Mouse (Mus musculus) natural killer cell, adult 2 months (primary cell): ENCODE results near the gene Lsamp.

Experiments used
- DNase-seq, 2 experiments: peaks; one replicate each; pipeline ENCODE4 v3.0.0; 2022; ENCODE audit warnings: low spot score in 2 of 2

Gene Lsamp

DNA sequence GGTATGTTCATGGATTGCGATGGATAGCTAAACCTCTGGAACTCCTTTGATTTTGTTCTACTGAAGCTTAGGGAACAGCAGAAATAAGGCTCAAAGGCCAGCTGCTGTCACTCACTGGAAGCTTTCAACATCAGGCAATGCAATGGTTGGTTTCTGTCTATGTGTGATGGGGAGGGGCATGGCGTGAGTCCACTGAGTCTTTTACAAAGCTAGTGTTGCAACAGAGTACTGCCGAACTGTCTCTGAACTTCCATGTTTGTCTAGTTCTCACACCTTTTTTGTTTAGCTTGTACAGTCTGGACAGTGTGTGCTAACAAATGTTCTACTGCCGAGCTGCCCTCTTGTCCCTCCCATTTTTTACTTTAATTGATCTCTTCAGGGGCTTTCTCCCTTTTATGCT lies 1258.7 kb downstream of the Lsamp start:
- no peak for DNase-seq

DNA sequence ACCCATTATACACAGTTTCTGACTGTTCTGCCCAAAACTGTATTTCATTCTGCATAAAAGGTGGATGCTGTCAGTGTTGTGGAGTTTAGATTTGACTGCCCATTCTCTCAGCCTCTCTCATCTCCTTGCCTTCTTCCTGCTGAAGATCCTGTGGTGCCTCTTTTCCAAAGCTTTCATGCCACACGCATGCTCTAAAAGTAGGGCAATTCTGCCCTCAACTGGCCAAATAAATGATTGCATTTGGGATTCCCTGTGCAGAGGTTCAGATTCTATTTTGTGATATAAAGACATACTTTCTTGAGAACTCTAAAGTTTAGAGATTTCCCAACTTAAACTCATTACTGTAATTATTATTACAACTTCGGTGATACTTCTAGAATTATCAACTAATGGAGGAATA lies 1260.5 kb downstream of the Lsamp start:
- no peak for DNase-seq

DNA sequence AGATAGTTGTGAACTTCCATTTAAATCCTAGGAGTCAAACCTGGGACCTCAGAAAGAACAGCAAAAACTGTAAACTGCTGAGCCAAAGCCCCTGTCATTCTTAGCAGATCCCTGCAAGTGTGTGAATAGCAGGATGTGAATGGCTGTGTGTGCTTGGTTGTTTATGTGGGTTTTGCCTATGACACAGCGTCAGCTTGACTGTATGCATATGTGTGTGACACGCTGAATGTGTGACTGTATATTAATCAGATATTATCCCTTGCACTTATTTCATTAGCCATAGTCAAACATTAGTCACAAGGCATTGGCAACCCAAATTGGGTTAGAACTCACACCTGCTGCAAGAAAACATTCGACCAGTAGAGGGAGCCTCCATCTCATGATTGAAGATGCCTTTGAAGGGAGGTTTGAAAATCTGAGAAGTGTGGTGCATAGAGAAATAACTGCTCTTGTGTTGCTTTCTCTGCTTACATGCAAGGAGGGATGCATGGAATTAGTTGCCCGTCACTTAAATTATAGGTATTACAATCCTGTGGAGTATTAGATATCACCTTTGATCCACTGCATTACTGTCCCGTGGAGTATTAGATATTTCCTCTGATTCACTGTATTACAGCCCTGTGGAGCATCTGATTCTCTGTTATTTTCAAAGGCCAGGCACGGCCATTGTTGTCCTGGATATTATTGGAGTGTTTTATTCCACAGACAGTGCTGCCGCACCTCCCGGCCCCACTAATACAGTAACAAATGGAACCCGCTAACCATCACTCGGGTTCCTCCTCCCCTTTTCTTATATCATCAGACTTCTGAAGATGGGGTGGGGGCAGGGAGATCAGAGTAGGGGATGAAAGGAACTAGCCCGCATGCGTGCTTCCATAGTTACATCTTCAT lies 1274.2 kb downstream of the Lsamp start:
- no peak for DNase-seq

DNA sequence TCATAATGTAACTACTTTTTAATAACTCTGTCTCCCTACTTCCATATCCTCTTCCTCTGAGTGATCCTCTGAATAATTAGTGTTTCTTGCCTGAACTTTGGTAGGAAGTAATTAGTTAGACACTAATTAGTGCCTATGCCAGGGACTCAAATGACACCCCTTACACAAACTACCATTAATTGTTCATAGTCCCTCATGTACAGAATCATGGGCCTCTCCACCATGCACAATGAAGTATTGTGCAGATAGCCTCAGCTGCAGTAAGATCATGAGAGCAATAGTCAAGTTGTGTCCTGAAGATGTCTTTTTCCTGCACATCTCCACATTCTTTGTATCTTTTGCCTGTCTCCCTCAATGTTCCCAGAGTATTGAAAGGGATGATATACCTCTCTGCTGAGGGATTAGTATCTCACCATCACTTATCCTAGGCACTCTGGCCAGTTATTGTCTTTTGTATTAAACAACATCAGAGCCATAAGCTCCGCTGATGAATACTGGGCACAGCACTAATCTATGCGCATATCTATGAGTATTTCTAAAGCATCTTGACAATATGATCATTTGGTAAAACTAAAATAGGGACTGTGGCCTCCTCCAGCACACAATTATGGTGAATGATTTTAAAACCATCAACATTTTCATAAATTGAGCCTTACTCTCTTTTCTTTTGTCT lies 1292.0 kb downstream of the Lsamp start:
- DNase-seq = no peak

DNA sequence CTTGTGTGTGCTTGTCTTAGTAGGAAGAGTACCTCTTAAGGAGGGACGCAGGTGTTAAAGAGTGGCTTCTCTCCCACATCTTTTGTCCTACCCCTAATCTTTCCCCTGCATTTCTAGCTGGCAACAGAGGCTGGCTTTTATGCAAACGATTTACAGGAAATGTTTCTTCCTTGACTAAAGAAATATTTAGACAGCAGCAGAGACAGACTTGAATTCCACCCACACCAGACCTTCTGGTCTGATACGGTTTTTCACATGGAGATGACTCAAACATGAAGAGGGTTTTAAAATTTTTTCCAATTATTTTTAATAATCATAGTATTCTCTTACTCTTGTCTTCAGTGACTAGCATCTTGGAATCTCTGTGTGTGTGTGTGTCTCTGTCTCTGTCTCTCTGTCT lies 1333.8 kb downstream of the Lsamp start:
- no peak for DNase-seq

DNA sequence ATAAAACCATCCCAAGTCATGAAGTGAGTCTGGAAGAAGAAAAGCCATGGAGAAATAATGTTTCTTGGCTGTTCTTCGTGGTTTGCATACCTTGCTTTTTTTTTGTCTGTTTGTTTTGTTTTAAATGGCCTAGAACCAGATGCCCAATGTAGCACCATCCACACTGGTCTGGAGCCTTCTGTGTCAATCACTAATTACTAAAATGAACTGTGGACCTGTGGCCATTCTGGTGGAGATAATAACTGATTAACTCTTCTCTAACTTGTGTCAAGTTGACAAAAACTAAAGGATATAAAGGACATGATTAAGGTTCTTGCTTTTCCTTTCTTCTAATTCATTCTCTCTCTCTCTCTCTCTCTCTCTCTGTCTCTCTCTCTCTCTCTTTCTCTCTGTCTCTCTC lies 1359.3 kb downstream of the Lsamp start:
- DNase-seq = no peak

DNA sequence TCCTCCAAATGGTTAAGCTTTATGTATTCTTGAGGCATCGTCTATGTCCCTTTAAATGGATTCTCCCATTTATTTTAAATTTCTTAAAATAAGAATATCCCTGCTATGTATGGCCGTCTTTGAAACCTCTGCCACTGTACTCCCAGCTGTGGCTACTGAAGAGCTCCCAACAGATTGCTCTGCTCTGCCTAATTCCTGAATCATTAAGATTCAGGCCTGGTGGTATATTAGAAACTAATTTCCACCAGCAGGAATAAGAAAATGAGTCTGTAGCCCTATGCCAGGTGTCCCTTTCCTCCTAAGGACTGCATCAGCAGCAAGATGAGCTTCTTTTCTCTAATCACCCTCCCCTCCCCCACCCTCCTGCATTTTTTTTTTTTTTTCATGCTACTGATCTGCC lies 1381.0 kb downstream of the Lsamp start:
- no peak for DNase-seq

DNA sequence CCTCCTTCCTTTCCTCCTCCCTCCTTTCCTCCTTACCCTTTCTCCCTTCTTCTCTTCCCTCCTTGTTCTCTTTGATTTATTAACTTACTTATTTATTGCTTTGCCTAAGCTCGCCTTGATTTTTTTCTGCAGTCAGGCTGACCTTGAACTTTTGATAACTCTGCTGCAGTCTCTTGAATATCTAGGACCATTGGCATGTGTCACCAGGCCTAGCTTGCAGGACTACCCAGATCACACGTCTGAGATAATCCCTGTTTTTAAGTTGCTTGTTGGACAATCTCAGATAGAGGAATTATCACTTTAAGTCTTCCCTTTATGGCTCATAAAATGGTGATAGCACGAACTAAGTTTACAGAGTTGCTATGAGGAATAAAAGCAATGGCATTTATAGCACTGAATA lies 1399.5 kb downstream of the Lsamp start:
- DNase-seq = no peak

DNA sequence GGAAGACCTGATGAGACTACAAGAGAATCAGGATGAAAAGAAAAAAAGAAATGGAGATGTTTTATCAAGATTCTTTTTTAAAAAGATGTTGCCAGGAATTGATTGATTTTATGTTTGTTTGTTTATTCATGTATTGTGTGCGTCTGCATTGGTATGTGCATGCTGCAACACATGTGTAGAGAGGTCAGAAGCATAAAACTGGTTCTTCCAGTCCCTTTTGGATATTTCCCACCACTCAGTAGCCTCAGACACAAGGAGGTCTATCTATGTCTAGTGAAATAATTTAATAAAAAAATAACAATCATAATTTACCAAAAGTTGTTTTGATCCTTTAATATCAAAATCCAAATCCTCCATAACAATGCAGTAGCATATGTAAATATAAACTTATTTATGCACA lies 1400.1 kb downstream of the Lsamp start:
- no peak for DNase-seq

DNA sequence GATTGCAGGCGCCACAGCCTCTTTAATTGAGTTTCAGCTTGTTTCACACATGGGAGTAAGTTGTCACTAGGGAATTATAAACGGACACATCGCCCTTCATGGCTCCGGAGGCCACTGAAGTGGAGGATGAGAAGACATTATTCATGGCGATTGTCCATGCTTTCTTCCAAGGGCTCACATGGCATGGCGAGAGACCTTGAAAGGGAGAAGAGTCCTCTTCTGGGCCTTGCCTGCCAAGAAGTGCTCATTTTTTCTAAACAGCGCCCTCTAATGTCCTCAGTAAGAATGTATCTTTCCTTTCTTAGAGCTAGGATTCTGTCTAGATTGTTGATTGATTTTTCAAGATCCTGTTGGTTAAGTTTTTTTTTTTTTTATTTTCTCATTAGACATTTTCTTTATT lies 1424.7 kb downstream of the Lsamp start:
- no peak for DNase-seq

DNA sequence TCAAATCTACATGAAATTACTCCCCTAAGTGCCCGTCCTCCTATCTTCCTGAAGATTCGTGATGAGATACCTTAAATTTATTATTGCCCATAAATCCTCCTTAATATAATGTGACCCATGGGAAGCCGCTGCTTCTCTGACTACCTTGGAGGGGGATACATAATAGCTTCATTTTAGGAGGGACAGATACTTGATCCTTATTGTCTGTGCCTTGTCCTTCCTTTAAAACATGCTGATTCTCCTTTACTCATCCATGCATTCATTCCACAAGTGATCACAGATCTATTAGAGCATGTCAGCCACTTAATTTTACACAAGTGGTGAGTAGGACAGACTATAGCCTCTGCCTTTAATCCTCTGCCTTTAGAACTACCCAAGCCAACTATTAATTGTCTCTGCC lies 1426.5 kb downstream of the Lsamp start:
- DNase-seq = no peak

DNA sequence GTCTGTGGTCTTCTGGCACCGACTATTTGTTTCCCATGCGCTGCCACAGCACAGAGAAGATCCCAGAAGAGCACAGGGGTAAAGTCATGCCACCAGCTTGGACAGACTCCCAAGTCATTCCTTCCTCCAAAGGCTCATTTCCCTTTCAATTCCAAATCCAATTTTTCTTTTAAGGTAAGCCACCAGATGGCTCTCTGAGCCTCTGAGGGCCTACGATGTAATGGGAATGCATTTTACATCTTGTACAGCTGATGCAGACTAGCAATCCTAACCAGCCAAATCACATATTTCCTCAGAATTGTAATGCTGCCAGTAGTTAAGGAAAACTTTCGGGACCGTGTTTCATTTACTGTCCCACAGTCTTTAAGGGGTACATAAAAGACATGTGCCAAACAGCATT lies 1433.2 kb downstream of the Lsamp start:
- DNase-seq = no peak

DNA sequence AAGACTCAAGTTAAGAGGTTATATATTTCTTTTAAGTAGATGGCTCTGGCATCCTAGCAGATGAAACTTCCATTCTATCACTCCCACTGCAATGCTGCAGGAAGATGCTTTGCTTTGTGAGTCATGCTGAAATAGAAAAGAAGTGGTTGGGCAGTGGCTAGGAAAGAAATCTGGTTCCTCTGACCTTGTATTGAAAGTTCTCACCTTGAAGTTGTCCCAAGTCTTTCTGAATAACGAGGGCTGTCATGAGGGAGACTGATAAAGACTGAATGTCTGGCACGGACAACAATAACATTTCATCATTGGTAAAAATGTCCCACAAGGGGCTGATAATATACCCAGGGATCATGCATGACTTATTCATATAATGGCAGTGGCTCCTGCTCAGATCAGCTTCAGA lies 1483.2 kb downstream of the Lsamp start:
- DNase-seq = no peak

DNA sequence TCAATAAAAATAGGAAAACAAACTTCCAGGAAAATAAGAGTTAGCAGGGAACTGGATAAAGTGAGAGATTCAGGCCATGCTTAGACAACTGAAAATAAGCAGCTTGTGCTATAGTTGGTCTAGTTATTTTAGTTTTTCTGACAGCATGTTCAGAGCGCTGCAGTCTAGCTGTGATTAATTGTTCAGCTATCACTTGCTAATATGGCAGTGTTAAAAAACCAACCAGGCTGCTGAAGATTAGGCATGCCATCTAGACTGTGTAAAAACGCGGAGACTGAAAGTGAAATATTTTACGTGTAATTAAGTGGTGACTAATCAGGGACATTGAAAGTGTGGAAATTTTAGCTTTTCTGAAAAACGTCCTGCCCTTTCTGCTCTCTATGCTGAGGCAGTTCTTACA lies 1494.5 kb downstream of the Lsamp start:
- DNase-seq = no peak

DNA sequence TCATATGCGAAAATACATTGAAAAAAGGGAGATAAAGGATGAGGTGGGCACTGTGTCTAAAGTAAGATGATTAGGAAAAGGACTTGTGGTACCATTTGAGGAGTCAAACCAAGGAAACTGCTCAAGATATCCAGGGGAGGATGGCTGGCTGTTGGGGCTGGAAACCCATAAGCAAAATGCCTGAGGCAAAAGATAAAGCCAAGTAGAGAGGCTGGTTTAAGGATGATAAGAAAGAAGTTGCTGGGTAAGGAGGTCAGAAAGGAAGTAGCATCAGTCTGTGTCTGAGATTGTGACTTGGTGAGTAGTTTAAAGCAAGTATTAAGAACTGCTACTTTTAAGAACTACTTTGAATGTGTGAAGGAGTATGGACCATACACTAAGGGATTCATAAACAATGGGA lies 1497.7 kb downstream of the Lsamp start:
- DNase-seq = no peak

DNA sequence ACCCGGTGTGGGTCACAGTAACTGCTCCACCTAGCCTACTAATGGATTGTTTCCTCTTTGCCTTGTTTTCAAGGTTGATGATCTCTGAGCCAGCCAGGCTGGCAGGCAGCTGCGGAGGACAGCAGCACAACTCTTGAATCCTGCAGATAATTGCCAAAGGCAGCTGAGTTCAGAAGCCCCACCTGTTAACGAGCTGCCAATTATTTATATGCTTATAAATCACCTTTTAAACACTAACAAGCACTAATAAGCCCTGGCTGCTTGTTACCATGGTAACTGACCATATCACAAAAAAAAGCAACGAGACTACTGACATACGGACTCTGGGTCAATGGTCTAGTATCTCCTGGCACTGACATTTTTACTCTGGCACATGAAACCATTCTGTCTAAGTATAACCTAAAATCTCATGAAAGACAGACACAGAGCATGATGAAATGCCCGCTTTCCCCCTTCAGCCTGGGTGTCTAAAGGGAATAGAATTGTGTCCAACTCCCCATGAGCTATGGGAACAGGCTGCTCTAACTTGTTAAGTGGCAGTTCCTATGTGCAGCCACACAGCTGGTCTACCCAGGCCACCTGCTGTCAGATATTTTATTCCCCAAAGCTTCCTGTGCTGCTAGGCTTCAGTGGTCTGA lies 1526.9 kb downstream of the Lsamp start:
- no peak for DNase-seq

DNA sequence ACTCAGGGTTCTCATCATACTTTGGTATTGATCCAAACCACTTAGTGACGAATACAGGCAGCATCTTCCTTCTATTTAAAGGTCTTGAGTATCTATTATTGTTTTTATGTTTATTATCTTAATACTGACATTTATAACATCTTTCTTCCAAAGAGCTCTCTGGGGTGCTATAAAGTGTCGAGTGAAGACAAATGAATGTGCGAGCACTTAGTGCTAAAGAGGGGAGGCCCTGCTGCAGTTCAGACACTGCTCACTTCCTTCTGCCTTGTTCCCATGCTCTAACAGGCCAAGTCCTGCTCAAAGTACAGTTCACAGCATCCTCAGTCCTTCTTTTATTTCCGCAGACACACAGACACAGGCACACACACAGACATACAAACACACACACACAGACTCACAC lies 1537.4 kb downstream of the Lsamp start:
- DNase-seq = no peak

DNA sequence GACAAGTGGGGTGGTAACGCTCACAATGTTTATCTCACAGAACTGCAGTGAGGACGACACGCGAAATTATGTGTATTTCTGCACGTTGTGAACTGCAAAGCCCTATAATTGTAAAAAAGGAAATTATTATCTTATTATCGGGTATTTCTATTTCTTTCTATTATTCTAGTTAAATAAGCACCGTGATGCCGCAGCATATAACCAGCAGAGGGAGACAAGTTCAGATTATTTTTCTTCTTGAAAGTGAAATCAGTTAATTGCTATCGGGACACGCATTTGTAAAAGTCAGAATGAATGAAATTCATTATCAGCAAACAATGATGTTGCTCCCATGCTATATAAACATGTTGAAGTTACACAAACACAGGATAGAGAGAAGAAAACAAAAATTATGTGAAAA lies 1540.1 kb downstream of the Lsamp start:
- DNase-seq = no peak

DNA sequence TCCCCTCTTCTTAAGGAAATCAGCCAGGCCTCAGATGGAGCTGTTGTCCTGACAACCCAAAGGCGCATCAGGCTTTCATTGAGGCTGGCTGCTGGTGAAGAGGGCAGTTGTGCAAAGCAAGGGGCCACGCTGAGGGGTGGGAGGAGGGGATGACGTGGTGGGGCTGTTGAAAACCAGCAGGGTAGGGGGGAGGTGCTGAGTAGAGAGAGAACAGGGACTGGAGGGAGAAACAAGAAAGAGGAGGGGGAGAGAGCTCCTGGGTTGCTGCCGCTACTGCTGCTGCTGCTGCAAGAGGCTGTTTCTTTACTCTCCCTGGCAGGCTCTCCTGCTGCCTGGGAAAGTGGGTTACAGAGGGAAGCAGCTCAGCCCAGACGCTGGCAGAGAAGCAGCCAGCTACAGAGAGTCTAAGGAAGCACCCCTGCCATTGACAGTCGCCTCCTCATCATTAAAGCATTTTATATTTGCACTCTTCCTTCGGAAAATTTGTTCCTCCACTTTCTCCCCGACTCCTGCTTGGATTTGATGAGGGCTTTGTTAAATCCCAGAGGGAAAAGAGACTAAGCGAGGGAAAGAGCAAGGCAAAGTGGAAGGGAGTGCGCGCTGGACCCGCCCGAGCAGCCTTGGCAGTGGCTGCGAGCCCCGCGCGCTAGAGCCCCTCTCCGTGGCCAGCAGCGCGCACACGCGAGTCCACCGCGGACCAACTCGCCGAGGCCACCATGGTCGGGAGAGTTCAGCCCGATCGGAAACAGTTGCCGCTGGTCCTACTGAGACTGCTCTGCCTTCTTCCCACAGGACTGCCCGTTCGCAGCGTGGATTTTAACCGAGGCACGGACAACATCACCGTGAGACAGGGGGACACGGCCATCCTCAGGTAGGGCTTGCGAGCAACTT lies 1548.7 kb downstream of the Lsamp start:
- DNase-seq = no peak

DNA sequence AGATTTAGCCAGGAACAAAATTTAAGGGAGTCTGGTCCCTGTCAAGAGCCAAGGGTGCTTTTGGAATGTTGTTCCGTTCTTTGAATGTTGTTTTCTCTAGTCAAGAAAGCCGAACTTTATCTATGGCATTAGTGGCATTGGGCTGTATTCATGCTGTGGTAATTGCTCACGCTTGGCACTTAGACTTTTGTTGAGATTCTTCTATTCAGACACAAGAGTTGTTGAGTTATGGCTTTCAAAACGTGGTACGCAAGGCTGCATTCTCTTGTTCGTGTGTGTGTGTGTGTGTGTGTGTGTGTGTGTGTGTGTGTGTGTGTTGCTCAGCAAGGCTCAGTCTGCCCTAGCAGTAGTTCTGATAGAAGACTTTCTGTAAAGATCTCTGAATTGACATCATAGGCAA lies 1549.5 kb downstream of the Lsamp start:
- no peak for DNase-seq

DNA sequence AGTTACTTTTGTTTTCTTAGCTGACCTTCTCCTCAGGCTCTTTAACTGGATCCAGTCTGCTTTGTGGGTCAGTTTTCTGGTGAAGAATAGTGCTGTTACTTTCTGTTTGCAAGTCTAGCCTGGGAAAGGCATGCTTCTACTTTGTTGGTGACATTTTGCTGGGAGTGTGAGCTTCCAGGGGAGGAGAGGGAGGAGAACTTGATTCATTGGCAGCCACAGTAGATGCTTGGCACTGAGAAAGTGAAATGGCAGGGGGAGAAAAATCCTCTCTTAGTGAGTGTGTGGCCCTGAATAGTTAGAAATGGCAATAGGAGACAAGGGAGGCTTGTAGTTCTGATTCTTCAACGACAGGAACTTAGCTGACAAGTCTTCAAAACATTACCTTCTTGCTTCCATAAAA lies 1551.6 kb downstream of the Lsamp start:
- DNase-seq = no peak

DNA sequence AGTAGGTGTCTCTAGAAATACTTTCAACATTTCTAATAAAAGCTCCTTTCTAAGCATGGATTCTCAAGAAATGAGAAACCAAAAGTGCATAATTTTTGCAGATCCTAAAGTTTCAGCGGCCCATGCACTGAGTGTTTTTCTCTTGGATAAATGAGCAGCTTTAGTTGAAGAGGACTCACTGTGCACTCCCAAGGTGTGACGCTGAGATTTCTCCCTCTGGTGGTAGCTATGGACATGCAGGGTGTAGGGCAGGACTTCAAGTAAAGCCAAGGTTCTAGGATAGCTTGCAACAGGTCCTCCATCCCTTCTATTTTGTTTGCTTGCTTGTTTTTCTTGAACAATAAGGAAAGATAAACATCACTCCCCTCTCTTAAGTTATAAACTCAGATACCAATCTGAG lies 1558.5 kb downstream of the Lsamp start:
- DNase-seq = no peak
